Mouse (Mus musculus) MEL (cell line): ENCODE data around the gene Epha6. TPM values are rescaled to one million over a fixed set of nuclear protein-coding genes. Genes with fewer than 3 reads are reported as not detected.

Source experiments
- DNase-seq: peaks from one replicate; pipeline ENCODE4 v3.0.0; 2011; ENCODE audit warnings: low read depth, low spot score
- H3K27ac ChIP-seq: 2 replicates; pipeline ENCODE4 v1.5.1; 2012; ENCODE audit warnings: low read depth, mild to moderate bottlenecking, control low read depth, low read length, moderate library complexity; ENCODE audit not compliant: control insufficient read depth
- H3K27me3 ChIP-seq, 2 experiments: fragments of 150-350 bp in 1 of 2; sonication (generic) in 1 of 2; 2 replicates each; pipeline ENCODE4 v1.6.1; 2012; ENCODE audit warnings: low read length in 2 of 2, mild to moderate bottlenecking in 2 of 2, improper control_type of control experiment in 1 of 2, moderate library complexity in 1 of 2; ENCODE audit not compliant: insufficient read depth in 2 of 2, control insufficient read depth in 1 of 2
- H3K36me3 ChIP-seq, 2 experiments: 2 replicates each; pipeline ENCODE4 v1.6.1; 2012 to 2014; ENCODE audit warnings: low read length in 2 of 2, improper control_type of control experiment in 1 of 2, inconsistent platforms in 1 of 2, mild to moderate bottlenecking in 1 of 2; ENCODE audit not compliant: insufficient read depth in 2 of 2, control insufficient read depth in 1 of 2
- H3K4me1 ChIP-seq, 2 experiments: fragments of 150-350 bp in 1 of 2; sonication (generic) in 1 of 2; 2 replicates each; pipeline ENCODE4 v1.6.1; 2012; ENCODE audit warnings: low read length in 2 of 2, improper control_type of control experiment in 1 of 2, mild to moderate bottlenecking in 1 of 2; ENCODE audit not compliant: insufficient read depth in 2 of 2, control insufficient read depth in 1 of 2
- H3K4me3 ChIP-seq, 2 experiments: fragments of 150-350 bp in 1 of 2; sonication (generic) in 1 of 2; 2 replicates each; pipeline ENCODE4 v1.5.1; 2012; ENCODE audit warnings: low read depth in 2 of 2, low read length in 2 of 2, mild to moderate bottlenecking in 2 of 2, moderate library complexity in 2 of 2, control low read depth in 1 of 2, improper control_type of control experiment in 1 of 2; ENCODE audit not compliant: control insufficient read depth in 1 of 2, insufficient read depth in 1 of 2
- H3K79me2 ChIP-seq: 2 replicates; pipeline ENCODE4 v1.6.1; 2012; ENCODE audit warnings: mild to moderate bottlenecking, low read length, moderate library complexity; ENCODE audit not compliant: control insufficient read depth, poor library complexity, insufficient read depth
- H3K9ac ChIP-seq: 2 replicates; pipeline ENCODE4 v1.6.1; 2012; ENCODE audit warnings: low read depth, mild to moderate bottlenecking, control low read depth, low read length, moderate library complexity; ENCODE audit not compliant: control insufficient read depth, poor library complexity, severe bottlenecking
- H3K9me3 ChIP-seq: fragments of 150-350 bp; sonication (generic); replicated peaks from 2 replicates; pipeline ENCODE4 v1.6.1; 2012; ENCODE audit warnings: mild to moderate bottlenecking, low read length, improper control_type of control experiment, moderate library complexity; ENCODE audit not compliant: insufficient read depth
- CHD1 ChIP-seq: IDR thresholded peaks from 2 replicates; pipeline ENCODE4 v1.6.1; 2012; ENCODE audit warnings: low read depth, mild to moderate bottlenecking, inconsistent platforms, low read length, improper control_type of control experiment
- CHD2 ChIP-seq: IDR thresholded peaks from 2 replicates; pipeline ENCODE4 v1.6.1; 2011; ENCODE audit warnings: low read length, improper control_type of control experiment
- E2F4 ChIP-seq: IDR thresholded peaks from 2 replicates; pipeline ENCODE4 v1.6.1; 2011; ENCODE audit warnings: low read depth, low read length, improper control_type of control experiment, borderline replicate concordance
- ELF1 ChIP-seq: IDR thresholded peaks from 2 replicates; pipeline ENCODE4 v1.6.1; 2014; ENCODE audit warnings: low read depth, mild to moderate bottlenecking, inconsistent platforms, low read length, improper control_type of control experiment, moderate library complexity
- ETS1 ChIP-seq: IDR thresholded peaks from 2 replicates; pipeline ENCODE4 v1.6.1; 2012; ENCODE audit warnings: low read depth, mild to moderate bottlenecking, inconsistent platforms, low read length, improper control_type of control experiment, moderate library complexity
- GABPA ChIP-seq: IDR thresholded peaks from 2 replicates; pipeline ENCODE4 v1.6.1; 2012; ENCODE audit warnings: low read depth, mild to moderate bottlenecking, inconsistent platforms, low read length, improper control_type of control experiment, moderate library complexity
- GATA1 ChIP-seq: IDR thresholded peaks from 2 replicates; pipeline ENCODE4 v1.6.1; 2011; ENCODE audit warnings: low read depth, low read length, improper control_type of control experiment
- HCFC1 ChIP-seq: IDR thresholded peaks from 2 replicates; pipeline ENCODE4 v1.6.1; 2012; ENCODE audit warnings: low read depth, mild to moderate bottlenecking, inconsistent platforms, low read length, improper control_type of control experiment, moderate library complexity
- JUND ChIP-seq: IDR thresholded peaks from 2 replicates; pipeline ENCODE4 v1.6.1; 2011; ENCODE audit warnings: low read depth, mild to moderate bottlenecking, improper control_type of control experiment, low read length
- MAFK ChIP-seq: IDR thresholded peaks from 2 replicates; pipeline ENCODE4 v1.6.1; 2011; ENCODE audit warnings: low read depth, mild to moderate bottlenecking, low read length, improper control_type of control experiment, borderline replicate concordance
- MAX ChIP-seq: IDR thresholded peaks from 2 replicates; pipeline ENCODE4 v1.6.1; 2011; ENCODE audit warnings: low read length, improper control_type of control experiment
- MAZ ChIP-seq: IDR thresholded peaks from 2 replicates; pipeline ENCODE4 v1.6.1; 2012; ENCODE audit warnings: low read depth, mild to moderate bottlenecking, inconsistent platforms, low read length, improper control_type of control experiment
- MEF2A ChIP-seq: IDR thresholded peaks from 2 replicates; pipeline ENCODE4 v1.6.1; 2014; ENCODE audit warnings: low read depth, mild to moderate bottlenecking, inconsistent platforms, low read length, improper control_type of control experiment; ENCODE audit not compliant: poor library complexity, insufficient replicate concordance, severe bottlenecking; ENCODE audit errors: extremely low read depth
- MXI1 ChIP-seq: IDR thresholded peaks from 2 replicates; pipeline ENCODE4 v1.6.1; 2011; ENCODE audit warnings: mild to moderate bottlenecking, low read depth, low read length, improper control_type of control experiment
- MYB ChIP-seq: IDR thresholded peaks from 2 replicates; pipeline ENCODE4 v1.6.1; 2011; ENCODE audit warnings: mild to moderate bottlenecking, low read depth, low read length, improper control_type of control experiment
- MYC ChIP-seq: IDR thresholded peaks from 2 replicates; pipeline ENCODE4 v1.6.1; 2011; ENCODE audit warnings: low read depth, mild to moderate bottlenecking, low read length, improper control_type of control experiment, moderate library complexity
- NRF1 ChIP-seq: IDR thresholded peaks from 2 replicates; pipeline ENCODE4 v1.6.1; 2014; ENCODE audit warnings: low read depth, mild to moderate bottlenecking, inconsistent platforms, low read length, improper control_type of control experiment, moderate library complexity; ENCODE audit not compliant: poor library complexity, insufficient read depth, severe bottlenecking
- POLR2A ChIP-seq, 2 experiments: IDR thresholded peaks; 2 replicates each; pipeline ENCODE4 v1.6.1; 2011 to 2012; ENCODE audit warnings: low read length in 2 of 2, mild to moderate bottlenecking in 2 of 2, control low read depth in 1 of 2, improper control_type of control experiment in 1 of 2, low read depth in 1 of 2, moderate library complexity in 1 of 2; ENCODE audit not compliant: control insufficient read depth in 1 of 2, insufficient read depth in 1 of 2, poor library complexity in 1 of 2
- POLR2AphosphoS2 ChIP-seq: IDR thresholded peaks from 2 replicates; pipeline ENCODE4 v1.6.1; 2011; ENCODE audit warnings: low read length, improper control_type of control experiment
- RAD21 ChIP-seq: IDR thresholded peaks from 2 replicates; pipeline ENCODE4 v1.6.1; 2011; ENCODE audit warnings: mild to moderate bottlenecking, low read depth, low read length, improper control_type of control experiment
- SIN3A ChIP-seq: IDR thresholded peaks from 2 replicates; pipeline ENCODE4 v1.6.1; 2012; ENCODE audit warnings: low read length, improper control_type of control experiment, inconsistent platforms
- SMC3 ChIP-seq: IDR thresholded peaks from 2 replicates; pipeline ENCODE4 v1.6.1; 2011; ENCODE audit warnings: low read depth, low read length, improper control_type of control experiment
- TAL1 ChIP-seq: IDR thresholded peaks from 2 replicates; pipeline ENCODE4 v1.6.1; 2012; ENCODE audit warnings: mild to moderate bottlenecking, inconsistent platforms, low read length, moderate library complexity, mixed read lengths
- TCF12 ChIP-seq: IDR thresholded peaks from 2 replicates; pipeline ENCODE4 v1.6.1; 2014; ENCODE audit warnings: low read depth, mild to moderate bottlenecking, inconsistent platforms, low read length, improper control_type of control experiment, moderate library complexity
- UBTF ChIP-seq: IDR thresholded peaks from 2 replicates; pipeline ENCODE4 v1.6.1; 2012; ENCODE audit warnings: low read depth, mild to moderate bottlenecking, inconsistent platforms, low read length, improper control_type of control experiment, moderate library complexity, borderline replicate concordance; ENCODE audit not compliant: insufficient read depth
- USF1 ChIP-seq: IDR thresholded peaks from 2 replicates; pipeline ENCODE4 v1.6.1; 2014; ENCODE audit warnings: low read depth, mild to moderate bottlenecking, inconsistent platforms, low read length, improper control_type of control experiment, moderate library complexity
- USF2 ChIP-seq, 2 experiments: IDR thresholded peaks; 2 replicates each; pipeline ENCODE4 v1.6.1; 2011 to 2012; ENCODE audit warnings: improper control_type of control experiment in 2 of 2, low read length in 2 of 2, borderline replicate concordance in 1 of 2, inconsistent platforms in 1 of 2, low read depth in 1 of 2, mild to moderate bottlenecking in 1 of 2; ENCODE audit not compliant: insufficient read depth in 1 of 2
- ZKSCAN1 ChIP-seq: IDR thresholded peaks from 2 replicates; pipeline ENCODE4 v1.6.1; 2012; ENCODE audit warnings: low read depth, mild to moderate bottlenecking, inconsistent platforms, low read length, improper control_type of control experiment, moderate library complexity
- polyA plus RNA-seq, 2 experiments: library from polyadenylated mRNA; stranded (reverse) in 1 of 2; unstranded in 1 of 2; fragments of >175 nt in 1 of 2; fragments of >200 nt in 1 of 2; gene quantifications; 2 replicates each; pipeline versions ENCODE4 v1.2.1 to v1.2.4; 2012; ENCODE audit warnings: low replicate concordance in 2 of 2, low read depth in 1 of 2; ENCODE audit not compliant: insufficient read length in 2 of 2, insufficient read depth in 1 of 2, missing spikeins in 1 of 2
- total RNA-seq: library from RNA; depleted of rRNA; stranded (reverse); fragments of 300-350 nt; gene quantifications from 2 replicates; pipeline ENCODE4 v1.2.3, GENCODE M21; 2012

The Epha6 gene
- total and polyA plus RNA-seq, 3 experiments: not detected

DNA sequence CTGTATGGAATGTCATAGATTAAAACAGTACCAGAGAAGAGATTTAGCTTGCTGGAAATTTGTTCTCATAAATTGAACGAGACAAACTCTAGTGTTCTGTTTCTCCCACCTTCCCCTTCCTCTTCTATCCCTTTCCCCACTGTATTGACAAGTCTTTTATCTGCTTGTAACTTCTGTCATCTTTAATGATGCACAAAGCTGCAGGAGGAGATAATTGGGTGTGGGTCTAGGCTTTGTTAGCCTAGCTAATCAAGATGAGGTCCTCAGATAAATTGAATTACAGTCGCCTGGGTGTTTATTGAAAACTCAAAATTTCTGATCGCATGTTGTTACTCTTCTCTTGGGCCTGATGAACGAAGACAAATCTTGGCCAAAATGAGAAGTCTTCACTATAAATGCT is 844.5 kb downstream of the Epha6 start:
- Histone ChIP-seq H3K79me2 (no peaks in the 10 kb centered on the region), H3K9me3 (no peaks in the 10 kb centered on the region), H3K9ac (no peak overlapping the region), H3K27me3 (no peaks in the 10 kb centered on the region), H3K27ac (no peak overlapping the region), H3K36me3 (no peaks in the 10 kb centered on the region), H3K4me1 (no peaks in the 10 kb centered on the region), H3K4me3 (no peak overlapping the region)
- no peak for DNase-seq
- TF ChIP-seq MXI1: no peak
- TF ChIP-seq CHD2: no peak
- TF ChIP-seq MAX: no peak
- no peak for TF ChIP-seq MAFK
- no peak for TF ChIP-seq MYC
- no peak for TF ChIP-seq USF1
- TF ChIP-seq GATA1: no peak
- TF ChIP-seq ZKSCAN1: no peak
- no peak for TF ChIP-seq ELF1
- TF ChIP-seq MAZ: no peak
- no peak for TF ChIP-seq POLR2A (IDR thresholded peaks at IDR 0.05; ENCODE audit: control insufficient read depth in 1 of 2, insufficient read depth in 1 of 2, low read depth in 1 of 2, low read length in 2 of 2, poor library complexity in 1 of 2)
- no peak for TF ChIP-seq RAD21
- no peak for TF ChIP-seq USF2 (IDR thresholded peaks at IDR 0.05; ENCODE audit: borderline replicate concordance in 1 of 2, insufficient read depth in 1 of 2, low read depth in 1 of 2, low read length in 2 of 2)
- TF ChIP-seq POLR2AphosphoS2: no peak
- TF ChIP-seq GABPA: no peak
- no peak for TF ChIP-seq E2F4

DNA sequence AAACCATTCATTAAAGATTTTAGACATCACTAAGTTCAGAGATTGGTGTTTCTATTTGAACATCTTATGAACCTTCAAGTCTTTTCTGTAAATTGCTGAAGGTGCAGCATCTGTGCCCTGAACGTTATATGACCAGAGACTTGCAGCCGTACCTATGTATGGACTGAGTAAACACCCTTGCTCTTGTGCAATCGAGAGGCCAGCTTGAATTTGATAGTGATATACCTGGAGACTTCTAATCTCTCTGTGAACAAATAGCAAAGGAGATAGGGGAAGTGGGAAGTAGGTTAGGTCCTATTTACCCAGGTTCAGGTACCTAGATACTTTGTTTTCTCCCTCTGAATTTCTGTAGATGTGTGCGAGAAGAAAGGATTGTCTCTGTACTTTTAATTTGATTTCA is 854.4 kb downstream of the Epha6 start:
- no peak for DNase-seq
- no peak overlapping the region for H3K9ac ChIP-seq
- TF ChIP-seq MYB (no peak), MAZ (no peak), TCF12 (no peak), CHD2 (no peak), ETS1 (no peak), UBTF (no peak), MEF2A (no peak), HCFC1 (no peak), JUND (no peak), SMC3 (no peak), USF2 (IDR thresholded peaks at IDR 0.05; ENCODE audit: borderline replicate concordance in 1 of 2, insufficient read depth in 1 of 2, low read depth in 1 of 2, low read length in 2 of 2) (no peak), MXI1 (no peak), SIN3A (no peak), NRF1 (no peak), RAD21 (no peak), USF1 (no peak), MAX (no peak), TAL1 (no peak), CHD1 (no peak), MAFK (no peak)
- H3K36me3 ChIP-seq: no peaks in the 10 kb centered on the region
- H3K27me3 ChIP-seq: no peaks in the 10 kb centered on the region
- no peaks in the 10 kb centered on the region for H3K9me3 ChIP-seq
- H3K4me3 ChIP-seq: no peak overlapping the region
- no peaks in the 10 kb centered on the region for H3K4me1 ChIP-seq
- H3K27ac ChIP-seq: no peak overlapping the region
- H3K79me2 ChIP-seq: no peaks in the 10 kb centered on the region
